Mouse (Mus musculus): ENCODE measurements at regions not wholly inside any gene's neighbourhood (a gene's known extent, or its start where the extent isn't known, plus 50 kb on each side); places are given as distances from the start of the nearest gene placed in this dataset.

DNA sequence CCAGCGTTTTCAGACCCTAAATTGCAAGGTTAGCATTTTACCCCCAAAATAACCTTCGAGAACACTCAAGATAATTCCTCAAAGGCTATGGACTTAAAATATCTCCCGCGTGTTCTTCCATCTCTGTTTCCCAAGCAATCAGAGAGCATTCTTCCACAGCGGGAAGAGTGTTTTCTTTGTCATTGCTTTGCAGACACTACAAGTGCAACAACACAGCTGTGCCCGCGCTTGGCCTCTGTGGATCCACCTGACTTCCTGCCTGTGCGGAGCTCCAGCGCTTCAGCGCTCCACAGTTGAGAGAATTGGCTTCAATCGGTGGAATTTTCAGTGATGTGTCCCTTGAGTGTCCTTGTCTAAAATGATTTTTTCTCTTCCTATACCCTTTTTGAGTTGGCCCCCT is 235.9 kb upstream of the Dlgap1 start:
- no peak for TF ChIP-seq CTCF (IDR thresholded peaks at IDR 0.05; ENCODE audit: borderline replicate concordance, insufficient read depth, low read length)
- no peak for TF ChIP-seq POLR2A (IDR thresholded peaks at IDR 0.05; ENCODE audit: low read depth, low read length)

Measured in embryonic fibroblast, embryonic 13.5 days (primary cell).